In the genomic region with DNA sequence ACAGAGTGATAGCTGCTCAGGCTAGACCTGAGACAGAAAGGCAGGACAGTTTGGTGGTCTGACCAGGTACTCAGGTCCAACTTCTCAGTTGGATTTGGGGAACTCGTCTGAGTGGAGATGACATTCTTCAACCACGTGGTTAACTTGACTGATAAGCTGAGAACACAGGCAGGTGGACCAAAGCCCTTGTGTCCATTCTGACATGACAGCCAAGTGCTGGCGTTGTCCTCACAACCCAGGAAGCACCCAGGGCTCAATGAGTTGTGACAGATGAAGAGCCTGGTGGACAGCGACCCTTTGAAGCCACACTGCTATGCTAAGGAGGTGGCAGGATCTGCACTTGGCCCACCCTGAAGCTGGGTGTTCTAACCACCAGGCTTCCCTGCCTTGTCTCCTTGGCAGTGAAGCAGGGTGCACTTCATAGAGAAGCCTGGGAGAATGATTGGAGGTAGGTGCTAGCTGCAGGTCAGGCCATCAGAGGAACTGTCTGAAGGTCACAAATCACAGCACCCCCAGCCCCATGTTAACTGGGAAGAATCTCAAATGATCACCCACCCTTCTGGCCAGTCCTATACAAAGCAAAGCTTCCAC, we compare ENCODE assay signal across 8 mouse cellular contexts.
A peak's percentile ranks its signal among the peaks of the same experiment; 100 is the strongest.
DNase-seq lines count a peak whose midpoint lies in the region; ATAC-seq and TF ChIP-seq lines count a peak whose summit lies in the region.

No protein-coding gene starts in this region.

- WGBS in lung, embryonic 15.5 days = 44% methylated on average over 4 of the region's 4 CpGs
- 72% methylated on average over 4 of the region's 4 CpGs for WGBS in hindbrain, postnatal 0 days
- 59% methylated on average over 4 of the region's 4 CpGs for WGBS in stomach, embryonic 14.5 days

- TF ChIP-seq CTCF in hindbrain, postnatal 0 days (IDR thresholded peaks at IDR 0.05; ENCODE audit: low read depth) = no peak

- H3K4me2 ChIP-seq in lung, embryonic 15.5 days = no peak overlapping the region
- no peak overlapping the region for H3K4me2 ChIP-seq in hindbrain, postnatal 0 days (ENCODE audit: low read depth, low read length)
- H3K4me2 ChIP-seq in stomach, embryonic 14.5 days (replicated peaks; ENCODE audit: low read depth, low read length) = 0 out of 2 replicates have a peak overlapping the region, but pooled peaks have one; percentile 27

- peak overlapping the region; percentile 99 for H3K27ac ChIP-seq in lung, embryonic 15.5 days
- peak overlapping the region; percentile 95; the same call in 1 of the 2 replicates for H3K27ac ChIP-seq in hindbrain, postnatal 0 days
- H3K27ac ChIP-seq in stomach, embryonic 14.5 days (ENCODE audit: low read length) = peak overlapping the region; percentile 100; the same call in 1 of the 2 replicates

- no peak overlapping the region for H3K9ac ChIP-seq in lung, embryonic 15.5 days
- H3K9ac ChIP-seq in hindbrain, postnatal 0 days (replicated peaks; ENCODE audit: low read length) = no peak overlapping the region
- no peak overlapping the region for H3K9ac ChIP-seq in stomach, embryonic 14.5 days (replicated peaks; ENCODE audit: low read depth, low read length)

- H3K27me3 ChIP-seq in lung, embryonic 15.5 days = no peaks in the 10 kb centered on the region
- H3K27me3 ChIP-seq in hindbrain, postnatal 0 days (ENCODE audit: insufficient read depth, low read length) = no peaks in the 10 kb centered on the region
- H3K27me3 ChIP-seq in stomach, embryonic 14.5 days (ENCODE audit: control insufficient read depth, insufficient read depth, low read length) = no peaks in the 10 kb centered on the region

- peaks cover 69% of the 10 kb centered on the region for H3K4me1 ChIP-seq in lung, embryonic 15.5 days
- H3K4me1 ChIP-seq in hindbrain, postnatal 0 days (ENCODE audit: insufficient read depth, low read length) = peaks cover 63% of the 10 kb centered on the region
- H3K4me1 ChIP-seq in stomach, embryonic 14.5 days (ENCODE audit: control insufficient read depth, insufficient read depth, low read length) = peaks cover 76% of the 10 kb centered on the region

- no peaks in the 10 kb centered on the region for H3K36me3 ChIP-seq in lung, embryonic 15.5 days
- no peaks in the 10 kb centered on the region for H3K36me3 ChIP-seq in hindbrain, postnatal 0 days (ENCODE audit: insufficient read depth, low read length)
- H3K36me3 ChIP-seq in stomach, embryonic 14.5 days (ENCODE audit: control insufficient read depth, insufficient read depth, low read length) = no peaks in the 10 kb centered on the region

- no peak for ATAC-seq in lung, embryonic 15.5 days (ENCODE audit: borderline replicate concordance, extremely low read depth, low FRiP score, low TSS enrichment)
- ATAC-seq in hindbrain, postnatal 0 days = no peak
- no peak for ATAC-seq in stomach, embryonic 14.5 days (ENCODE audit: insufficient number of reproducible peaks, insufficient read depth, low FRiP score, low read depth)

- H3K9me3 ChIP-seq in lung, embryonic 15.5 days = no peaks in the 10 kb centered on the region
- H3K9me3 ChIP-seq in hindbrain, postnatal 0 days (ENCODE audit: low read length) = no peaks in the 10 kb centered on the region
- no peaks in the 10 kb centered on the region for H3K9me3 ChIP-seq in stomach, embryonic 14.5 days (ENCODE audit: control insufficient read depth, low read depth, low read length)

- peak; percentile 52 for DNase-seq in cerebellum, adult 11-12 months
- DNase-seq in cerebellum, postnatal 4 days (ENCODE audit: low spot score in 2 of 2) = no peak
- DNase-seq in lung, postnatal 25 days (ENCODE audit: low spot score) = no peak
- no peak for DNase-seq in hindbrain, postnatal 0 days (ENCODE audit: low spot score)
- no peak for DNase-seq in spleen, adult 12 weeks (ENCODE audit: low spot score)
- DNase-seq in right cerebral cortex, postnatal 10 days (ENCODE audit: low spot score in 2 of 2) = no peak

- H3K4me3 ChIP-seq in lung, embryonic 15.5 days = no peak overlapping the region
- H3K4me3 ChIP-seq in hindbrain, postnatal 0 days (ENCODE audit: low read length) = no peak overlapping the region
- no peak overlapping the region for H3K4me3 ChIP-seq in stomach, embryonic 14.5 days (ENCODE audit: low read depth, low read length)
